Mouse (Mus musculus) natural killer cell, adult 2 months (primary cell): ENCODE data around the gene Nup88.
"Not testable (repeated sequence)": the region's sequence is repeated elsewhere in the genome, so short reads cannot be mapped to it uniquely, and the experiment has no call there.

Experiments
- DNase-seq, 2 experiments: peaks; one replicate each; pipeline ENCODE4 v3.0.0; 2022; ENCODE audit warnings: low spot score in 2 of 2

Nup88 gene

DNA sequence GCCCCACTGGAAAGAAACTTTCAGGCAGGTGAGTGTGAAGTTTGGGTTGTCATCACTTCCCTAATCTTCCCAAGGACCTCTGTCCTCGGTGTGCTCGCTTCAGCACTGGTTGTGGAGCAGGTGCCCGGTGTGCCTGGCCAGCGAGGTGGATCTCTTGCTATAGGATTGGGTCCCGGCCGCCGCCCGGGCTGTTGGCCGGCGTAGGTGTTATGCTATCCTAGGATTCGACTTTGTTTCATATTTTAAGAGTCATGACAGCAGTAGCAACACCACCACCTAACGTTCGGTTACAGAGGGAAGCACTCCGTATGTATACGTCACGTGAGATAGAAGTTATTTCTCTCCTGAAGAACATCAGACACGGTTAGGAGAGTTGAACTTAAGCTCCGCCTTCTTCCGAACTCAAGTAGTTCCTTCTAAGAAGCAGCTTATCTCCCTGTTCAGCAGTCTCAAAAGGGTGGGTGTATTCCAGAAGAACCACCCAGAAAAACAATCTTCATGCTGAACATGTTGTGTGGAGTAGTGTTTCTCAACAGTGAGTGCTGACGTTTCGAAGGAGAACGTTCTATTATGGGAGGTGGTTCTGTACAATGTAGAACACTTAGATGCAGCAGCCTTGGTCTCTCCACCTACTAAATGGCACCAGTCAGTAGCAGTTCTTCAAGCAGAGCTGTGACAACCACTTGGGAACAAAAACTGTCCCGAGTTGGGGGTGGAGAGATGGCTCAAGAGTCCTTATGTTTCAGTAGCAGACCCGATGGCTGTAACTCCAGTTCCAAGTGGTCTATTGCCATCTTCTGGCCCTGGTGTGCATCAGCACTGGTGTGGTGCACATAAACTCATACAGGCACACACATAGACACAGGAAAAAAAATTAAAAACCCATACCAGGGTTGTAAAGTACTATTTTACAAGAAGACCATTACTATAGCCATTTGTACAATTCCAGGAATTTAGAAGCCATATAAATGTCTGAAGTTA is 1.1 kb upstream of the Nup88 start:
- DNase-seq = peak in 1 of 2 experiments; percentile 21

DNA sequence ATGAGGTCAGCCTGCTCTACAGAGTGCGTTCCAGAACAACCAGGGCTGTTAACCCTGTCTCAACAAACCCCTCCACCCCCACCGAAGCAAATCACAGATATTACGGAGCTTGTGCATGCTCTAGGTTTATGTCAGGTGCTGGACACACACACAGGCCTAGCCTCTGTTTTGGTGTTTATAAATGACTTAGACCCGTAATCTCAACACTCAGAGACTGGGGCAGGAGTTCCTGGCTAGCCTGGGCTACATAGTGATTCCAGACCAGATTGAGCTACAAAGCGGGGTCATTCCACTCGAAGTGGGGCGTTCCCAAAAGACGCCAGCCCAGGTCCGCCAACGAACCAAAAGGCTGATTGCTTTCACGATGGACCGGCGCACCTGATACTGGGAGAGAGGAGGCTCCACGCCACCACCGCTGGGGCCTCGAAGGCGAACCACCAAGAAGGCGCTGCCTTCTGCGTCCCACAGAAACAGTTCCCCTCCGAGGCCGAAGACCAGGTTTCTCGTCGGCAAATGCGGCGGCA is 440 bp downstream of the Nup88 start:
- no peak for DNase-seq

DNA sequence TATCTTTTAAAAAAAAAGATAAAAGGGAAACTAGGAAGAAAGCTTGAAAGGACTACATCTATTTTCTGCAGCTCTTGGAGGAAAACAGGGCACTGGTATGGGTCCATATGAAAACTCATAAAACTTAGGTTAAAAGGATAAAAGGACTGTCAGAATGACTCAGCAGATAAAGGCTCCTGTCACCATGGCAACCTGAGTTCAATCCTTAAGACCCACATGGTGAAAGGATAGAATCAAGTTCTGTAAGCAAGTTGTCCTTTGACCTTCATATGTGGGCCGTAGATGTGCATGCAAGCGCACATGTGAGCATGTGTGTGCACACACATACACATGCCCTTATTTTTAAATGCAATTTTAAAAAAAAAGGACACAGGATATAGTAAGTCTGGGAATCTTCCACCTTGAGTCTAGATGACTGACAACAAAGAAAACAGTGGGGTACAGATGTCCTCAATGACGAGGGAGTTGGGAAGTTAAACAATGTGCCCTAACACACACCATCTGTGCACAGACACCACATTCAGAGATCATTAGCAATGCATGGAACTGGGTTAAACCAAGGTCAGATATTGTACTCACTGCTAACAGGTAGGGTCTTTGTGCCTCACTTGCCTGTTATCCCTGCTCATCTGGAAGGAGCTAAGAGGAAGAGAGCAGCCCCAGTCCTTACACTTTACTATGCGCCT is 5.4 kb downstream of the Nup88 start:
- DNase-seq = no peak

DNA sequence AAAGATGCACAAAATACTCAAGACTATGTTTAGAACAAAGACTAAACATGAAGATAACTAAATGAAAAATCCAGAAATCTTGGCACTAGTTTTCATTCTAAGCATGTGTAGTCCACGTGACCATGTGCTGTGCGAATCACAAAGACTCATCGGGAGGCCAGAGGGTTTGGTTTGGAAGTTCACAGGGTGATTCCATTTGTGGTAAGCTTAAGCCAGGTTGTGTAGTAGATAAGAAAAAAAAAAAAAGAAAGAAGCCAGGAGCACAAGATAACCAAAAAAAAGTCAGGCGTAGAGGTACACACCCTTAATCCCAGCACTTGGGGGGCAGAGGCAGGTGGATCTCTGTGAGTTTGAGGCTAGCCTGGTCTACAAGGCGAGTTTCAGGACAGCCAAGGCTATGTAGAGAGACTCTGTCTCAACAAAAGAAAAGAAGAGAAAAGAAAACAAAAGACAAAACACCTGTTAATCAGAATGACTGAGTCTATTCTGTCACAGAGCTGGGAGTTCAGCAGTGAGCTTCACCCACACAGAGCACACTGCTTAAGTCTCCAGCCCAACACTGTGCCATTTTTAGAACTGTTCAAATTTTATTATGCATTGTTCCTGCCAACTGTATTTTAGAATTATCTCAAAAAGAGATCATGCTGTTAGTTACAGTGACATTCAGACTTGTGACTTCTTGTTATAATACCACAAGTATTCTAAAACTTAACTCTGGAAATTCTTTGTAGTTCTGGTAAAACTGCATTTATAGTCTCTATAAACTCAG is 8.8 kb downstream of the Nup88 start:
- DNase-seq = no peak

DNA sequence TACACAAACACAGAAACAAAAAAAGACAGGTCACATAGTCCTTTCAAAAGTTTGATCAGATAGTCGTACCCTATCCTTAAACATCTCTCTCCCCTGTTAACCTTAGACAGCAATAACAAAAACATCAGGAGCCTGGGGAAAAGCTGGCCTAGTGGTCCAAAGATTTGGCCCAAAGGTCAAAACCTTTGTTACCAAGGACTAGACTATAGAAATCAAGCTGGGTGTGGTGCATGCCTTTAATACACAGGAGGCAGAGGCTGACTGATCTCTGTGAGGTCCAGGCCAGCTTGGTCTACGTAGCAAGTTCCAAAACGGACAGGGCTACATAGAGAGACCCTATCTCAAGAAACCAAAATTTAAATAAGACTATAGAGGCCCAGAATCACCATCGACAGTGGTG is 15.1 kb downstream of the Nup88 start:
- DNase-seq = no peak

DNA sequence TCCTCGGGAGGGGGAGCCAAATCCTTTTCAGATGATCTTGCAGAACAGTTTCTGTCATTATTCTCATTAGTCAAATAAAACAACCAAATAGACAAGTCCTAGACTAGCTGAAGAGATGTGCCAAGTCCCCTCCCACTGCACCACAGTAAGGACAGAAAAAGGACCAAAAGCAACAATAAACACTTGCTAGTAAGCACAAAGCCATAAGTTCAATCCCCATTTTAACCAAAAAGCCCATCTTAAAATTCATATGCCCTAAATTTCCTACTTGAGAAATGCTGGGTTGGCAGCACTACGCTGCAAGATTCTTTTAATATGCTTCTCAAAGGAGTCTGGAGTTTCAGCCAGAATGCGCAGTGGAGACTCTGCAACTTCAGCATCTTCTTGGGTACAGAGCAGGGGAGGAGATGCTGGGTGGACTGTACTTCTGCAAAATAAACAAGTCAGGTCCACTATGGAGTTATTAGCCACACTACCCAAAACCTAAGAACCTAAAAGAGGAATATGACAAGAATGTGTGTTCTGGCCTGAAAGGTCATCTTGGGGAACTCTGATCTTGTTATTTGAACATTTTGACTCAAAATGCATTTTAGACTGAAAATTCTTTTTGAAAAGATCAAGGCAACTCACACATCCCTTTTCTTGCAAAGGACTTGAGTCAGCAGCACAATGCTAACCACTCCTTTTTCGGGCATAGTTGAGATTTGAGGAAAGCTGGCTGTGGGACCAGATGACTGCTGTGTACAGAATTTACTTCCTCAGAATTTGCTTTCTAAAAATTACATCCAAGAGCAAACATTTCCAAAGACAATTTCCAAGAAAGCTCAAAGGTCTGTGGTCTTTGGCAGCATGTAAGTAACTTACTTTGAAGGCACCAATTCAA is 24.6 kb downstream of the Nup88 start:
- no peak for DNase-seq

DNA sequence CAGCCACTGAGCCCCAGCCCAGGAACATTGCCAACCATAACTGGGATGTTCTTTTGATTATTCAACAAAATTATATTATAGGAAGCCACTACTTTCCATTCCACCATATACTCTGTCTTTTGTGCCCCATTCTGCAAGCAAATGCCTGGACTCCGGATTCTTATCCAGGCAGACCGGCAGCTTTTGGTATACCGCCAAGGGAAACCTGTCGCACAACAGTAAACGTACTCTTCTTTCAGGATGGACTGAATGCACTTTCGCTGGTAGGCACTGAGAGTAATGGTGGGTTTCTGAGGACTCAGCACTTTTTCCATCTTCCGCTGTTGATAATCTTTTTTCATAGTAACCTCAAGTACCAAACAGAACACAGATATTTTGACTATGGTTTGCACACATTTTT is 26.1 kb downstream of the Nup88 start:
- no peak for DNase-seq

DNA sequence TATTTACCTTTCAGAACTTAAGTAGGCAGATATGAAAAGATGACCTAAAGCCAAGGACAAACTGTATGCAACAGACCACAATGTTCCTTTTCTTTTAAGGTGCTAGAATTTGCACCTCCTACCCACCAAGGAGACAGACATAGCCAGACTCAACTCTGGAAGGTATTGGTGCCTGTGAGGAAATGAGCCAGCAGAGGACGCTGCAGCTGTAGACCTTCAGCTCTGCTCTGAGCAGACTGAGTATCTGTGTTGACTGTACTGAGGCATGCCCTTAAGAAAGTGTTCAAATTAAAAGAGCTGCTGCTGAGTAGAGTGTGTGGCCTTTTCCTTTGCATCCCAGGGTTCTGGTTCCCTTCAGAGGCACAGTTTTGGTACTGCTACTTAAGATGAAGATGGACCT is 27.2 kb downstream of the Nup88 start:
- DNase-seq = no peak

DNA sequence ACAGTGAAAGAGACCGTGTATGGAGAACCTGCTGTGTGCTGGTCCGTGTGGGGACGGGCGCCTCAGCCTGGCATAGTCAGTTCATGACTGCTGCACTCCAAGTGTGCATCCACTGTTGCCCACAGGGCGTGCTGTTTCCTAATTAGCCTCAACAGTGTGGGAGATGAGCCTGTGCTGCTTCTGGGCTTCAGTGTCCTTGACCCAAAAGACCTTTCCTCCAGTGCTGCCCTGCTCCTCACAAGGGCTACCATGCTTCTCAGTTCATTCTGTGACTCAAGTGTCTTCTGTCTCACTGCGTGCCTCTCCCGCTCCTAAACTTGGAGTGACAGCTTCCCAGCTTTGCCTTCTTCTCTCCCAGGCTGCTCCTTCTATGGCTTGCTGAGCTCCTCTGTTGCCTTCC is 34.5 kb downstream of the Nup88 start:
- DNase-seq = no peak

DNA sequence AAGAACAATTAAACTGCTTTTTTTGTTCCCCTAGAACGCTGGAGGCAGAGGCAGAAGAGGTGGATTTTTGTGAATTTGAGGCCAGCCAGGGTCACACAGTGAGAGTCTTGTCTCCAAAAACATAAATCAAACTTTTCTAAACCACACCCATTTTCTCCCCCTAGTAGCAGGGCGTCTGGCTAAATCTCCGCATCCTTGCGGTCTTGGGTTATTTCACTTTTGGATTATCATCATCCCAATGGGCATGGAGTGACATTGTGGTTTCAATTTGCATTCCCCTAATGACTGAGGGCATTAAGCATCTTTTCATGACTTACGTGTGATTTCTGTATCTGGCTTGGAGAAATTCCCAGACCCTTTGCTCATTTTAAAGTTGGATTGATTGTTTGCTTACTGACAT is 38.3 kb downstream of the Nup88 start:
- no peak for DNase-seq

DNA sequence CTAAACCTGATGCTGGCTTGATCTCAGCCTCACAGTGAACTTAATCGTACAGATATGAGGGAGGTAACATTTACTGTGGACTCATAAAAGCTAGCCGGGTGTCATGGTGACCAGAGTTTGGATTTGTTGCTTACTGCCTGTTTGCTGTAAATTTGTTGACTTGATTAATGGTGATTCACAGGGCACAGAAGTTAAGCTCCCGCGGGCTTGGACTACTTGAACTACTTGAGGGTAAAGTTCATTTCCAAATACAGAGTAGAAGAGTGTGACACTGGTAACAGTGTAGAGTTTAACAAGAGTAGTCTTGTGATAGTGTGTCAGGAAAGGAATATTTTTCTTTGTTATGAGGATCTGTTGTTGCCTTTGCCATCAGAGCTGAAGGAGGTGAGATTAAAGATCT is 50.2 kb downstream of the Nup88 start:
- no peak for DNase-seq

DNA sequence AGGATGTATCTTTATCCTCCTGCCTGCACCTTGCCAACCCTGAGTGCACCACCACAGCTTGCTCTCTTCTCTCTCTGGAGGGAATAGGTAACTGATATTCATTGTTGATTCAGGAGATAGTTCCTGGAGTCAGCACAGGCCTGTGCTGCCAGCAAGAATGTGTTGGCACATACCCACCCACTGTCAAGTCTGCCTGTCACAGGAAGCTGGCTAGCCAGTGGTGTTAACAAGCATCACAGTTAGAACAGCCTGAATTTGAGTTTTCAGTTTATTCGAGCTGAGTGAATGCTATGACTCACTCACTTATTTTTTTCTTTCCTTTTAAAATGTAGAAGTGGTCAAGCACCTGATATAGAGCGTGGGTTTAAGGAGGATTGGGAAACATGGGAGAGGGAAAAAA is 51.9 kb downstream of the Nup88 start:
- peak; percentile 31 to 68 for DNase-seq

DNA sequence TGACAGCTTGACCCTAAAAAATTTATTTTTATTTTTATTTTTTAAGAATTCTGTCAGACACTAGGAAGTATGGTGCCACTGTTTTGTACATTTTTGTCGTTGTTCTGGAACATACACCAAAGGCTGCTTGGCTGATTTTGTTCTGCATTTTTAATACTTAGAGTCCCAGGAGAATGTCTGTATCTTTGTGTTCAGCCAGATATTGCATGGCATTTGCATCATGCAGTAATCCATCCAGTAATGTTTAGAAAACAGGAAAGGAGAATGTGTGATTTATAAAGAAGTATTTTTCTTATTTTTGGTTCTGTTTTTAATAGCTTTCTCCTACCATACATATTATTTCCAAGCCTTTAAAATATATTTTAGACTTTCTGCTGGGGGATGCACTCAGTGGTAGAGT is 57.9 kb downstream of the Nup88 start:
- no peak for DNase-seq

DNA sequence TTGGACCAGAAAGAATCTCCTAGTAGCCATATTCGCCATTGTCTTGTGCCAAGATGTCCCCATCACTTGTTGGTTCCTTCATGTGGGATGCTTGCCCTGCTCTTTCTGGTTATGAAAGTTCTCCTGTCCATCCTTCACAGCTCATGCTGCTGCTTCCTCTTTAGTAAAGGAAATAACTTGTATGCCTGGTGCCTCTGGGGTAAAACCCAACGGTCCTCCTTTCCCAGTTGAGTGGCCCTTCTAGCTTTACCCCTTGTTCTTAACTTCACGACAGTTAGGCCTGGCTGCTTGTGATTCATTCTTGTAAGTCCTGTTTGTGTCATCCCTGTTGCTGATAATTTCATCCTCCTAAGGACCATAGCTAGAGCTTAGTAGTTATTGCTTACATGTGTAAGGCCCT is 58.5 kb downstream of the Nup88 start:
- DNase-seq = no peak

DNA sequence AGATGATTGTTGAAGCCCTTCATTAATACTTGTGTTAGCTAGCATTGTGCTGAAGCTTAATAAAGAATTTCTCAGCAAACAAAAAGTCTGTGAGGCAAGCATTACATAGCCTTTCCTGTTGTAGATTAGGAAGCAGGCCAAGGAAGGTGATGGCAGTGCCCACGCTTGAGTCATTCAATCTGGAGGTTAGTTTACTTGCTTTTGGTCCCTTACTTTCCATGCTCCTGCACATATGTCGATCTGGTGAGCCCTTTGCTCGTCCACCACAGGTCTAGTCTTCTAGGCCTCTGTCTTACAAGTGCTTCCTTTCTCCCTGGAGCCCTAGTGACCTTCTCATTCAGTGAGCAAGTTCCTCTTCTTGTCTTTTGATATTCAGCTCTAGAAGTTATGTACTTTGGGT is 63.1 kb downstream of the Nup88 start:
- no peak for DNase-seq

DNA sequence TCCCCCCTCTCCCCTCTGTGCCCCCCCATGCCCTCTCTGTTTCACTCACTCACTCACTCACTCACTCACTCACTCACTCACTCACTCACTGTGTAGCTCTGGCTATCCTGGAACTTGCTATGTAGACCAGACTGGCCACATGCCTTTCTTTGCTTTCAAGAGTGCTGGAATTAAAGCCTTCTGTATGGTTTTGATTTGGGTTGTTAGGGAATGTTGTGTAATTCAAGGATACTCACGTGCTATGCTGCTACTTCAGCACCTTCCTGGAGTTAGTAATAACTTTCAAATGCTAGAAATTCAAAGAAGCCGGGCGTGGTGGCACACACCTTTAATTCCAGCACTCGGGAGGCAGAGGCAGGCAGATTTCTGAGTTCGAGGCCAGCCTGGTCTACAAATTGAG is 71.6 kb downstream of the Nup88 start:
- DNase-seq = not testable (repeated sequence)

DNA sequence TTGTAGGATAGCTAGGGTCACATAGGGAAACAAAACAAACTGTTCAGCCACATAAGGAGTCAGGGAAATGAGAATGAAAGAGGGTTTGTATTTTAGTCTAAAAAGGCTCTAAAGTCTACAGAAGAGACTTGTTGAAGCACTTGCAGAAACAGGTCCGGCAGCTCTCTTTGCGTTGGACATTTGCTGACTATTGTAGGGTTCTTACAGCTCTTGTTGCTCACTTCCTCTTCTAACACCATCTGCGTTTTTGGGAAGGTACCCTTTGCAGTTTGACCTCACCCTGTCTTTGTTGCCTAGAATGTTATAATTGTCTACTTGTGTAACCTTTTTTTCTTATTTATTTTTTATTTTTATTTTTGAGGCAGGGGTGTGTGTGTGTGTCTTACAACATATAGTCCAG is 72.1 kb downstream of the Nup88 start:
- DNase-seq = peak in 1 of 2 experiments; percentile 11
